Comparison of ENCODE assay signal across 23 mouse cellular contexts in the genomic region with DNA sequence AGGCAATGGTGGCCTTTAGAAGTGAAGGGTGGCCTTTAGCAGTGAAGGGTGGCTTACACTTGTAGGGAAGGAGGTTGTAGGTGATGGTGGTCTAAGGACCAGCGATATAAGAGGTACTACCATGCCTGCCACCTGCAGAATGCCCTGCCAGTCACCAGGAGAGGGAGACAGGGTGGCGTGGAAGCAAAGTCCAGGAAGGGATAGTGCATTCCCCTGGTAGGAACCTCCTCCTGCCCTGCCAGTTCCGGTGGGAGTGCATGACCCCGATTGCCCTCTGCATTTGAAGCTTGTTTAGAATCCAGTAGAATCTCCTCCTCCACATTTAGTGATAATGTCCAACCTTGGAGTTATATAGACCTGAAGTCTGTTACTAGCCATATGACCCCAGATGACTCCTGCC.
DNase-seq lines count a peak whose midpoint lies in the region; ATAC-seq and TF ChIP-seq lines count a peak whose summit lies in the region.
"Had no signal": no experiment of that assay in that cellular context is flagged by ENCODE, and none has a peak within 500 bp of the region (broad histone marks: within the 10 kb centered on the region; RNA-seq: fewer than 3 reads in every experiment).

No protein-coding gene starts in this region.

- no peaks in the 10 kb centered on the region for H3K27me3 ChIP-seq in intestine, postnatal 0 days (replicated peaks; ENCODE audit: control insufficient read depth, insufficient read depth, low read length)
- H3K27me3 ChIP-seq in intestine, embryonic 16.5 days (replicated peaks; ENCODE audit: control insufficient read depth, insufficient read depth, low read length): no peaks in the 10 kb centered on the region
- no peaks in the 10 kb centered on the region for H3K27me3 ChIP-seq in liver, postnatal 0 days (ENCODE audit: insufficient read depth, low read length)
- no peaks in the 10 kb centered on the region for H3K27me3 ChIP-seq in liver, embryonic 12.5 days (replicated peaks)
- H3K27me3 ChIP-seq in kidney, postnatal 0 days (ENCODE audit: insufficient read depth, low read length): no peaks in the 10 kb centered on the region
- H3K27me3 ChIP-seq in stomach, postnatal 0 days (ENCODE audit: control insufficient read depth, insufficient read depth, low read length): no peaks in the 10 kb centered on the region

- WGBS in intestine, postnatal 0 days: 77% methylated on average over 4 of the region's 4 CpGs
- WGBS in intestine, embryonic 16.5 days: 73% methylated on average over 4 of the region's 4 CpGs
- 71% methylated on average over 4 of the region's 4 CpGs for WGBS in liver, postnatal 0 days (ENCODE audit: insufficient replicate concordance)
- WGBS in liver, embryonic 12.5 days (ENCODE audit: insufficient replicate concordance): 68% methylated on average over 4 of the region's 4 CpGs
- WGBS in kidney, postnatal 0 days: 71% methylated on average over 4 of the region's 4 CpGs
- 69% methylated on average over 4 of the region's 4 CpGs for WGBS in stomach, postnatal 0 days

- H3K4me1 ChIP-seq in intestine, postnatal 0 days (replicated peaks; ENCODE audit: control insufficient read depth, insufficient read depth, low read length): no peaks in the 10 kb centered on the region
- H3K4me1 ChIP-seq in intestine, embryonic 16.5 days (ENCODE audit: control insufficient read depth, insufficient read depth, low read length): 0 out of 2 replicates have a peak, but pooled peaks cover 4% of the 10 kb centered on the region
- H3K4me1 ChIP-seq in liver, postnatal 0 days (ENCODE audit: insufficient read depth): peaks cover 40% of the 10 kb centered on the region
- H3K4me1 ChIP-seq in liver, embryonic 12.5 days: 0 out of 2 replicates have a peak, but pooled peaks cover 7% of the 10 kb centered on the region
- H3K4me1 ChIP-seq in kidney, postnatal 0 days (replicated peaks; ENCODE audit: insufficient read depth, low read length): peaks cover 13% of the 10 kb centered on the region
- H3K4me1 ChIP-seq in stomach, postnatal 0 days (replicated peaks; ENCODE audit: control insufficient read depth, insufficient read depth): no peaks in the 10 kb centered on the region

- no peak overlapping the region for H3K4me2 ChIP-seq in intestine, postnatal 0 days (replicated peaks; ENCODE audit: low read depth)
- H3K4me2 ChIP-seq in intestine, embryonic 16.5 days (ENCODE audit: low read depth, low read length): no peak overlapping the region
- H3K4me2 ChIP-seq in liver, postnatal 0 days (ENCODE audit: low read depth, low read length): no peak overlapping the region
- H3K4me2 ChIP-seq in liver, embryonic 12.5 days: no peak overlapping the region
- H3K4me2 ChIP-seq in kidney, postnatal 0 days (ENCODE audit: low read length): no peak overlapping the region
- no peak overlapping the region for H3K4me2 ChIP-seq in stomach, postnatal 0 days (replicated peaks; ENCODE audit: low read depth)
- H3K4me2 ChIP-seq: heart, embryonic 11.5 days; lung, embryonic 14.5 days; midbrain, embryonic 12.5 days had no signal

- no peak for TF ChIP-seq EP300 in liver, postnatal 0 days (IDR thresholded peaks at IDR 0.05; ENCODE audit: low read depth)
- no peak for TF ChIP-seq EP300 in stomach, postnatal 0 days (optimal IDR thresholded peaks at IDR 0.05)

- no peak for DNase-seq in liver, postnatal 0 days
- no peak for DNase-seq in kidney, postnatal 0 days (ENCODE audit: low spot score)
- no peak for DNase-seq in stomach, postnatal 0 days (ENCODE audit: low spot score)
- no peak for DNase-seq in right cerebral cortex, adult 18-20 months
- no peak for DNase-seq in gastrocnemius, adult 2 months
- DNase-seq: adrenal gland, postnatal 36 days; cerebellum, adult 9-10 months; heart, postnatal 10 days; liver; lung, embryonic 14.5 days; right cerebral cortex, postnatal 25 days; spleen, adult 18-20 months; thymus, adult 18-20 months; thymus, postnatal 36 days had no signal

- peak; percentile 55 for TF ChIP-seq CTCF in intestine, postnatal 0 days (IDR thresholded peaks at IDR 0.05; ENCODE audit: low read depth)
- peak; percentile 49 for TF ChIP-seq CTCF in liver, postnatal 0 days (IDR thresholded peaks at IDR 0.05; ENCODE audit: low read depth)
- TF ChIP-seq CTCF in kidney, postnatal 0 days (IDR thresholded peaks at IDR 0.05; ENCODE audit: low read depth): peak; percentile 59
- TF ChIP-seq CTCF in stomach, postnatal 0 days (IDR thresholded peaks at IDR 0.05; ENCODE audit: low read depth): peak; percentile 38
- TF ChIP-seq CTCF in gastrocnemius, adult 2 months (IDR thresholded peaks at IDR 0.05): no peak

- H3K27ac ChIP-seq in intestine, postnatal 0 days (ENCODE audit: low read depth, low read length): no peak overlapping the region
- H3K27ac ChIP-seq in intestine, embryonic 16.5 days (ENCODE audit: low read length): no peak overlapping the region
- H3K27ac ChIP-seq in liver, postnatal 0 days (ENCODE audit: low read depth): no peak overlapping the region
- no peak overlapping the region for H3K27ac ChIP-seq in liver, embryonic 12.5 days
- no peak overlapping the region for H3K27ac ChIP-seq in kidney, postnatal 0 days
- H3K27ac ChIP-seq in stomach, postnatal 0 days (replicated peaks): no peak overlapping the region
- no peak overlapping the region for H3K27ac ChIP-seq in gastrocnemius, adult 2 months
- H3K27ac ChIP-seq: hindbrain, embryonic 10.5 days; limb, embryonic 10.5 days; midbrain, embryonic 12.5 days had no signal

- intact Hi-C loops in gastrocnemius, adult 2 months (cut with DNase I): no loop called here

- no peak for ATAC-seq in intestine, postnatal 0 days
- ATAC-seq in intestine, embryonic 16.5 days: no peak
- ATAC-seq in liver, postnatal 0 days: peak; percentile 48; the same call in 1 of the 2 replicates
- ATAC-seq in liver, embryonic 12.5 days: no peak
- no peak for ATAC-seq in kidney, postnatal 0 days (replicated peaks; ENCODE audit: low FRiP score, low read depth)
- no peak for ATAC-seq in stomach, postnatal 0 days (ENCODE audit: low FRiP score, low TSS enrichment)
- ATAC-seq: CD4-positive, CD25-positive, alpha-beta regulatory T cell, adult 4 months; forebrain, embryonic 14.5 days had no signal

- H3K36me3 ChIP-seq in intestine, postnatal 0 days (ENCODE audit: control insufficient read depth, insufficient read depth): no peaks in the 10 kb centered on the region
- H3K36me3 ChIP-seq in intestine, embryonic 16.5 days (ENCODE audit: control insufficient read depth, insufficient read depth, low read length): no peaks in the 10 kb centered on the region
- no peaks in the 10 kb centered on the region for H3K36me3 ChIP-seq in liver, postnatal 0 days (replicated peaks; ENCODE audit: insufficient read depth, low read length)
- H3K36me3 ChIP-seq in liver, embryonic 12.5 days: no peaks in the 10 kb centered on the region
- H3K36me3 ChIP-seq in kidney, postnatal 0 days (ENCODE audit: insufficient read depth, low read length): no peaks in the 10 kb centered on the region
- no peaks in the 10 kb centered on the region for H3K36me3 ChIP-seq in stomach, postnatal 0 days (ENCODE audit: control insufficient read depth, insufficient read depth, low read length)
- H3K36me3 ChIP-seq: hindbrain, embryonic 10.5 days; limb, embryonic 10.5 days; midbrain, embryonic 12.5 days had no signal

- no peak overlapping the region for H3K9ac ChIP-seq in intestine, postnatal 0 days (ENCODE audit: low read depth, low read length)
- no peak overlapping the region for H3K9ac ChIP-seq in intestine, embryonic 16.5 days (ENCODE audit: low read depth, low read length)
- H3K9ac ChIP-seq in liver, postnatal 0 days (replicated peaks): no peak overlapping the region
- H3K9ac ChIP-seq in liver, embryonic 12.5 days: no peak overlapping the region
- H3K9ac ChIP-seq in kidney, postnatal 0 days (ENCODE audit: low read depth, low read length): no peak overlapping the region
- no peak overlapping the region for H3K9ac ChIP-seq in stomach, postnatal 0 days (ENCODE audit: low read length)
- H3K9ac ChIP-seq: lung, embryonic 14.5 days; midbrain, embryonic 12.5 days had no signal

- H3K9me3 ChIP-seq in intestine, postnatal 0 days (ENCODE audit: control insufficient read depth): no peaks in the 10 kb centered on the region
- no peaks in the 10 kb centered on the region for H3K9me3 ChIP-seq in intestine, embryonic 16.5 days (ENCODE audit: control insufficient read depth, low read length)
- H3K9me3 ChIP-seq in liver, postnatal 0 days (ENCODE audit: low read length): no peaks in the 10 kb centered on the region
- H3K9me3 ChIP-seq in liver, embryonic 12.5 days (replicated peaks): no peaks in the 10 kb centered on the region
- H3K9me3 ChIP-seq in kidney, postnatal 0 days (replicated peaks; ENCODE audit: low read length): no peaks in the 10 kb centered on the region
- H3K9me3 ChIP-seq in stomach, postnatal 0 days (ENCODE audit: control insufficient read depth, low read length): no peaks in the 10 kb centered on the region
- H3K9me3 ChIP-seq: hindbrain, embryonic 10.5 days; limb, embryonic 10.5 days; midbrain, embryonic 12.5 days had no signal

- H3K4me3 ChIP-seq in intestine, postnatal 0 days (ENCODE audit: low read depth, low read length): no peak overlapping the region
- H3K4me3 ChIP-seq in intestine, embryonic 16.5 days (ENCODE audit: low read length): no peak overlapping the region
- no peak overlapping the region for H3K4me3 ChIP-seq in liver, postnatal 0 days (ENCODE audit: low read depth, low read length)
- H3K4me3 ChIP-seq in liver, embryonic 12.5 days: no peak overlapping the region
- H3K4me3 ChIP-seq in kidney, postnatal 0 days (replicated peaks; ENCODE audit: low read depth, low read length): no peak overlapping the region
- no peak overlapping the region for H3K4me3 ChIP-seq in stomach, postnatal 0 days (ENCODE audit: low read depth, low read length)
- no peak overlapping the region for H3K4me3 ChIP-seq in gastrocnemius, adult 2 months
- H3K4me3 ChIP-seq: hindbrain, embryonic 10.5 days; limb, embryonic 10.5 days; midbrain, embryonic 12.5 days had no signal
